8 mouse cellular contexts compared by ENCODE assay signal in the genomic region with DNA sequence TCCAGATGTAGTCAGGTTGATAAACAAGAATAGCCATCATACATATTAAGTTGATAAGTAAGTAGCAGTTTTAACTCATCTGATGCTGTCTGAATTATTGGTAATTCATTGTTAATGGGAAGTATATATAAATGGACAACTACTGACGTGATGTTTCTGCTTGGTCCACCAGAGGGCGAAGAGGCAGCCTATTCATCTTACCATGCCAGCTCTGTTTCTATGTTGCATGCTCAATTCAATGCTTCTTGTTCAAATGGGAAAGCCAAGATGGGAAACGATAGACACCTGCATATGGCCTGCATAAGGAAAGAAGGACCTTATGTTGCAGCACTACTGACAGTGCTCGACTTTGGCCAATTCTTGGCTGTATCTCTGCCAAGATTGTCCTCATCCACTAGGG.
DNase-seq lines count a peak whose midpoint lies in the region; ATAC-seq and TF ChIP-seq lines count a peak whose summit lies in the region.

No protein-coding gene starts in this region.

- no peaks in the 10 kb centered on the region for H3K27me3 ChIP-seq in liver, embryonic 14.5 days (ENCODE audit: control insufficient read depth, insufficient read depth, low read length)
- H3K27me3 ChIP-seq in liver, embryonic 12.5 days (replicated peaks) = no peaks in the 10 kb centered on the region

- H3K9ac ChIP-seq in liver, embryonic 14.5 days (replicated peaks) = no peak overlapping the region
- H3K9ac ChIP-seq in liver, embryonic 12.5 days = no peak overlapping the region

- no peak overlapping the region for H3K4me3 ChIP-seq in liver, embryonic 14.5 days (ENCODE audit: insufficient read depth in 1 of 2, low read depth in 2 of 2, low read length in 2 of 2)
- no peak overlapping the region for H3K4me3 ChIP-seq in liver, embryonic 12.5 days

- no peaks in the 10 kb centered on the region for H3K36me3 ChIP-seq in liver, embryonic 14.5 days (replicated peaks; ENCODE audit: control insufficient read depth, insufficient read depth, low read depth)
- H3K36me3 ChIP-seq in liver, embryonic 12.5 days = no peaks in the 10 kb centered on the region

- no peak for DNase-seq in liver, embryonic 14.5 days (ENCODE audit: low read depth in 3 of 3, low spot score in 3 of 3)
- DNase-seq in NIH3T3 (ENCODE audit: low read depth) = peak; percentile 82
- peak; percentile 52 for DNase-seq in cerebellum, adult 9-11 months
- peak; percentile 51 for DNase-seq in left cerebral cortex, postnatal 4 days
- DNase-seq in ovary, postnatal 14 days (ENCODE audit: low spot score) = no peak

- no peaks in the 10 kb centered on the region for H3K4me1 ChIP-seq in liver, embryonic 14.5 days (replicated peaks; ENCODE audit: control insufficient read depth in 2 of 2, insufficient read depth in 2 of 2, low read length in 1 of 2)
- no peaks in the 10 kb centered on the region for H3K4me1 ChIP-seq in liver, embryonic 12.5 days

- no peak overlapping the region for H3K27ac ChIP-seq in liver, embryonic 14.5 days
- H3K27ac ChIP-seq in liver, embryonic 12.5 days = no peak overlapping the region

- TF ChIP-seq EP300 in liver, embryonic 14.5 days (IDR thresholded peaks at IDR 0.05; ENCODE audit: low read depth) = no peak

- H3K9me3 ChIP-seq in liver, embryonic 14.5 days (ENCODE audit: control insufficient read depth, low read length) = no peaks in the 10 kb centered on the region
- no peaks in the 10 kb centered on the region for H3K9me3 ChIP-seq in liver, embryonic 12.5 days (replicated peaks)

- WGBS in liver, embryonic 14.5 days (ENCODE audit: insufficient replicate concordance) = 26% methylated on average over 4 of the region's 4 CpGs
- WGBS in liver, embryonic 12.5 days (ENCODE audit: insufficient replicate concordance) = 31% methylated on average over 4 of the region's 4 CpGs

- no peak for ATAC-seq in liver, embryonic 14.5 days (ENCODE audit: insufficient read depth)
- ATAC-seq in liver, embryonic 12.5 days = no peak
- ATAC-seq in hematopoietic stem cell, adult 5-6 weeks (replicated peaks in 1 of 2; ENCODE audit: insufficient read depth in 1 of 2, low FRiP score in 2 of 2, low TSS enrichment in 1 of 2, low read depth in 1 of 2, poor library complexity in 2 of 2, severe bottlenecking in 2 of 2) = peak; percentile 78 to 89
- ATAC-seq in neutrophil, adult 5-6 weeks (ENCODE audit: extremely low read depth, insufficient number of reproducible peaks, low FRiP score, poor library complexity, severe bottlenecking) = peak; percentile 57; the same call in 1 of the 2 replicates

- intact Hi-C loops in left cerebral cortex, postnatal 4 days (cut with DNase I) = loop anchor here (5.0 kb wide), 1 partner anchor 551 kb away; no protein-coding TSS in a partner anchor

- no peak overlapping the region for H3K4me2 ChIP-seq in liver, embryonic 14.5 days (ENCODE audit: low read depth)
- H3K4me2 ChIP-seq in liver, embryonic 12.5 days = no peak overlapping the region

- peak; percentile 54 for TF ChIP-seq CTCF in liver, embryonic 14.5 days (IDR thresholded peaks at IDR 0.05; ENCODE audit: low read depth)

Comparison
In these comparisons a context has a peak if more than half of its experiments do, and no peak if none do; other contexts are left out.
1. ATAC-seq: peak in hematopoietic stem cell, adult 5-6 weeks (2 of 2) and neutrophil, adult 5-6 weeks (single experiment); none in liver, embryonic 14.5 days (single experiment) and liver, embryonic 12.5 days (single experiment).
2. DNase-seq: peak in NIH3T3 (single experiment), cerebellum, adult 9-11 months (single experiment) and left cerebral cortex, postnatal 4 days (single experiment); none in liver, embryonic 14.5 days (0 of 3) and ovary, postnatal 14 days (single experiment).